Mouse (Mus musculus): ENCODE measurements at regions not wholly inside any gene's neighbourhood (a gene's known extent, or its start where the extent isn't known, plus 50 kb on each side); places are given as distances from the start of the nearest gene placed in this dataset.

- ATAC-seq (replicated peaks; ENCODE audit: poor library complexity): no peak
These were observed 1789.0 kb upstream of the Gm7489 start for GRCm38 (mm10) chr15:52095629-52096190.

DNA sequence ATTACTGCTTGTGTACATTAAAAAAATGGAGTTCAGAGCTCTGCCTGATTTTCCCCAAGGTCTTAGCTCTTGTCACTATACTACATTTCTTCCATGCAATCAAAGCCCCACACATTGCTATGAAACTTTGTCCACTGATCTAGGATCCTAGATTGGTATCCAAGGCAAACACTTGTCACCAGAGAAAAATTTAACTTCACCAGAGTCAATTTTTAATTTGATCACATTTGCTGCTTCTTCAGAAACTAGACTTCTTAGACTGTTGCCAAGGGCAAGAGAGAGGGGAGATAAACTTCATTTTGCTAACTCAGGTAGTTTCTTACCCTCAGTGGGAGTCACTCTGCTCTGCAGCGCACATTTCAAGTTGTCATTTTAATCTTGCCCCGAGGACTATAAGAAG, 1775.9 kb upstream of the Gm7489 start:
- no peak for ATAC-seq (replicated peaks; ENCODE audit: poor library complexity)

DNA sequence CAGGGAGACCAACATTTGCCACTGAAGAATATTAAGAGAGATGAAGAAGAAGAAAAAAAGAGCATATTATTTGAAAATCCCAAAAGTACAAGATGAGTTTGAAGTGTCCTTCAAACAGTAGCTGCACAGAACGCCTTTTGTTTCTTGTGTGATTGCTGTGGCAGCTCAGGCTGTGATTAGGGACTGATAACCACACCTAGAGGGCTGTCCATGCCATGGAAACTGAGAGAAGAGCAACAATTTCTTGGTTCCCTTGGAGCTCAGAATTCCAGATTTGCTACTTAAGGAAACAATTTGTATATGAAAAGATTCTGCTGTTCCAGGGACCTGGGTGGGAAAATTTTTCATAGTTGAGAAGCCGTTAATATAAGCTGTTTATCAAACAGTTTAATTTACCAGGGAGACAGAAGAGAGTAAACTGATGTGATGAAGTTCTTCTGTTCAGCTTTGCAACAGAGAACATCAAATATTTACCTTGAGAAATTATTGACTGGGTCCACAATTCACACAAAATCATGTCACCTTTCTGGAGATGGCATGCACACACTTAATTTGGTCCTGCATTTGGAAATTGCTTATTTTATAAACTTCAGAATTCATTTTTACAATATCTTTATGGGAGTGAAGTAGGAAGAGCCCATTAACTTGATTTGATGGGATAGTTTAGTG, 1770.2 kb upstream of the Gm7489 start:
- no peak for ATAC-seq (replicated peaks; ENCODE audit: poor library complexity)

GRCm38 (mm10) chr15:52136693-52137092, 1748.0 kb upstream of the Gm7489 start:
- 0 out of 2 replicates have a peak, but pooled peaks have one; percentile 14 for ATAC-seq (replicated peaks; ENCODE audit: poor library complexity)

DNA sequence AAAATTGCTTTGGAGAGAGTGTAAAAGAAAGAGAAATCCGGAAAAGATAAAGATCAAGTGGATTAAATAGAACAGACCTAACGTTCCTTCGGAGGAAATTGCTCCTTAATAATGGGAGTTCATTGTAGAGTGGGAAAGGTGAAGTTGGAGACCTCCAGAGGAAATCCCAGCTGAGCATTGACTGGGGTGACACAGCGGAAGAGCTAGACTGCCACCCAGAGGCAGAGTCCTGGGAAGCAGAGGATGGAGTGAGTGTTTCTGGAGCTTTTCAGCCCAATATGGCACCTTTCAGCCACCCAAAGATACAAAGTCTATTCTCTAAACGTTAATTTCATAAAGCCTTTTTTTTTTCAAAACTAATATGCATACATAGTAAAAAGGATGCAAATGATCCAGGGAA, 1731.3 kb upstream of the Gm7489 start:
- ATAC-seq (replicated peaks; ENCODE audit: poor library complexity): peak; percentile 61

- ATAC-seq (replicated peaks; ENCODE audit: poor library complexity): no peak
These were observed 1728.9 kb upstream of the Gm7489 start for GRCm38 (mm10) chr15:52155784-52156183.

DNA sequence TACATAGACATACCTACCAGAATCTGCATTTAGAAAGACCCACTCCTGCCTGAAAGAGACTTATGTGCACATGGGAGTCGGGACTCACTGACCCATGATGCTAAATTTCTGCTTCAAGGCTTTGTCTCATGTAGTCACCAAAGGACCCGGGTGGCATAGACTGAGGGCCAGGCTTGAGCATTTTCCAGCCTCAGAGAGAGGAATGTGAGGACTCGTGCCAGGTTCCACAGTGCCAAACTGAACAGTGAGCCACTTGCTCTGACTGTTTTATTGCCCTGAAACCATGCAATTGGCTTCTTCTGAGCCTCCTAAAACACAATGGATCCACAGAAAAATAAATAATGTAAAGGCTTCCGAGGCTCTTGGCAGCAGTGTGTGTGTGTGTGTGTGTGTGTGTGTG, 1727.9 kb upstream of the Gm7489 start:
- no peak for ATAC-seq (replicated peaks; ENCODE audit: poor library complexity)

- peak; percentile 99 for ATAC-seq (replicated peaks; ENCODE audit: poor library complexity)
These were observed 1724.3 kb upstream of the Gm7489 start for GRCm38 (mm10) chr15:52160181-52161088.

- no peak for ATAC-seq (replicated peaks; ENCODE audit: poor library complexity)
These were observed 1723.6 kb upstream of the Gm7489 start for GRCm38 (mm10) chr15:52161089-52161442.

DNA sequence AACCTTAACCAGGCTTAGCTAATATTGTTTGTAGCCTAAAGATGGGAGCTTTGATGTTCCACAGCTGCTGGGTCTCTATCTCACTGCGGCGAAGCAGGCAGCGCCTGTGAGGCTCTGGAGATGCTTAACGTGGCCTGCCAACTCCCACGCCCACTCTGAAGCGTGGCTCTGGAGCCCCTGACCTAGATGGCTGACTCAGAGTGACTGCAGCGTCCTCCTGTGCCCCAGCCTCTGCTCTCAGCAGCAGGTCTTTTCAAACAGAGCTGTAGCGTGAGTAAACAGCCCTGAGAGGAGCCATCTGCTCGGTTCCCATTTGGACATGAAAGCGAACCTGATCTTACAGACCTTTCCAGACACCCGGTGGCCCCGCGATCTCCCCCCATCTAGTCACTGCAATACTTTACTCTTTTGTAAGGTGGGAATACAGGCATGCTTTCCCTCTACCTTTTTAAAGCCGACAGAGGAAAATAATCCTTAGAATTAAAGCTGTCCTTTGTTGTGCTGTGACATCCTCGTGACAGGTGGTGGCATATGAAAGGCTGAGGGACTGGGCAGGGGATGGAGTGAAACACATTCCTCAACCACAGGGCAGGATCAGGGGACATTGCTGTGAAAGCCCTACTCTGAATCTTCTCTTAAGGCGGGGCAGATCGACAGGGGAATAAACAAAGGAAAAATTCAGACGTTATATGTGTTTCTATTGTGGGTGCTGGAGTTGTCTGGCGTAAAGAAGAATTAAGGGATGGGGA, 1723.0 kb upstream of the Gm7489 start:
- no peak for ATAC-seq (replicated peaks; ENCODE audit: poor library complexity)

DNA sequence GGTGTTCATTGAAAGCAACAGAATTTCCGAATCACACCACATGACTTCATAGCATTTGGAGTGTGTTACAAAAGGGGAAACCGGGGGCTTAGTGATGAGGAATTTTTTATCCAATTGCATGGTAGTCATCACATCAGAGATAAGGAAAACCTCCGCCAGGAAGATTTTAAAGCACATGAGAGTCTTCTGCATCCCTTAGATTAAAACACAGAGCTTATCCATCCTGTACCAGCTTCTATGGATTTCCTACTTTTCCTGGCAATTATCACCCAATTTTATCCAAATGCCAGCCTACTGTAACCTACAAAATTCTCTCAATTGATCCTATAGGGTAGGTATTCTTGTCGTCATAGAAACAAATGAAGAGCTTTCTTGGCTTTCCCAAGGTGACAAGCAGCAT, 1718.6 kb upstream of the Gm7489 start:
- ATAC-seq (replicated peaks; ENCODE audit: poor library complexity): peak; percentile 12; the same call in 1 of the 2 replicates

DNA sequence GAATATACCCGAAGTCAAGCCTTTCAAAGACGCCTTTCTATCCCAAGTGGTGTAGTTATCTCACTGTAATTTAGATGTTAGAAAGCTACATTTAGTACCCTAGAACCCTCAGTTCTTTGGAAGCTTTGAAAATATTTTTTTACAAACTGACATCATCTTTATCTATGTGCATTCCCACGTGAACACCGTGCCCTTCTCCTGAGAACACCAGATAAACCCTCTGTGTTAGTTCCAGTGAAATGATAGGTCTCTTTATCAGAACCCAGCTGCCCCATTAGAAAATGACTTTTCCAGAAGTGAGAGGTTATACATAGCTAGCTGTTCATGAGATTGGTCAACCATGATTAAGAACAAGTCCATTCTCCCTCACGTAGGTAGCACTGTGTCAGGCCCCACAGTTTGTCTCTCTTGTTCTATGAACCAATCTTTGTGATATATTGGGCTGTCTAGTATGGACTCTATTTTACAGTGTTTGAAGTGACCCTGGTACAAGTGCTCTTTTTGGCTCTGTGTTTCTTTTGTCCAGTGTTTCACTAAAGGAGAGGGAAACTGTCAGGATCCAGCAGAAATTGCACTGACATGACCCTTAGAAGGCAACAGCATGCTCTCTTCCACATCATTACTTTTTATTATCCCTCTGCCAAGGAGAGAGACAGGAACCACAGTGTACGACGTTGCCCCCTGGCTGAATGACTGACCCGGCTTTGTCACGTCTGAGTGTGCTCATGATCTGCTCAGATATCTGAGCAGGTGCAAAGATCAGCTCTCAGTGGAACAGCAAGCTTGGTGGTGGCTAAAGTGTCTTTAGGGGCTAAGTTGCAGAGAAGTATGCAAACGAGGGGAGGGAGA, 1717.9 kb upstream of the Gm7489 start:
- peak; percentile 93 for ATAC-seq (replicated peaks; ENCODE audit: poor library complexity)

DNA sequence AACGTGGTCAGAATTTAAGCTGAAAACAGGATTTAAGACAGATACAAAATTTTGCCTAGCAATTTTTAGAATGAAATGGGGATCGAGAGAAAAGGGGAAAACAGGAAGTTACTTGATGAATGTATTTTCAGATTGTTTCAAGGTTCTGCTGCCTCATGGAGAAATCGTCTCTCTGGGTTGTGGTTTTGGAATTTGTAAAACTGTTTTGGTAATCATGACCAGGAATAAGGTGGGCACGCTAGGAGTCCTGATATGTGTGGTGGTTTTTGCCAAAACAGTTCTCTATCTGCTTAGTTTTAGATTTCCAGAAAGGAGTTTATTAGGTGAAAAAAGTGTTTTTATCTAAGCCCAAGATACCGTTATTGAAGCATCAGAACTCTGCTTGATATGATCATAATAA, 1716.9 kb upstream of the Gm7489 start:
- ATAC-seq (replicated peaks; ENCODE audit: poor library complexity): no peak

DNA sequence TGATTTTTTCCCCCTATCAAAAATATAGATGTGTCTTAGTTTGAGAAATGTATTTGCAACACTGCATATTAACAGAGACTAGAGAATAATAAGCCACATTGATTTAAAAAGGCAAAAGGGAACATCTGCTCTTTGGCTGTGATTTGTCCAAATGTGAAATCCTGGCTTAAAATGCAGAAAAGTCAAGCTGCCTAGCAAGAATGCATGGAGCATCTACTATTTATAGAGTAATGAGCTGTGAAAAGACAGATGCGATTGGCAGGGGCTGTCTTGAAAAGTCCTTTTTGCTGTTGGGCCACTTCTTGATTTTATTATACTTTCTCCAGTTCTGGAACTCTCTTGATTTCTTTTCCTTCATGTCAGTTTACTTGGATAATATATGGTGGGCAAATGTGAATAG, 1707.8 kb upstream of the Gm7489 start:
- ATAC-seq (replicated peaks; ENCODE audit: poor library complexity): no peak

DNA sequence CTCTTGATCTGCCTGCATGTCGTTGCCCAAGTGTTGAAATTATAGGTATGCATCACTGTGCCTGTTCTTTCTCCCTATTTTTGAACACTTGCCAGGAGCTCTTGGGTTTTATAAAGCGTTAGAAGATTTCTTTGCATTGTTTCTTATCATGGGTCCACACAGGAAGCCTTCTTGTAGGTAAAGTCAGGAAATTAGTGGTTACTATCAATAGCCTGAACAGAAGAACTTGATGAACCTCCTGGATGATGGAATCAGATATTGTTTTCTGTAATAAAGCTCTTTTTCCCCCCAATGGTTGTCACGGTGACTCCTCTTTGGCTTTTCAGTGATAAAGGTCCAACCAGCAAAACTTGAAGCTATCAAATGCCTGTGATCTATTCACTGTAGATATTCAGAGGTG, 1706.0 kb upstream of the Gm7489 start:
- no peak for ATAC-seq (replicated peaks; ENCODE audit: poor library complexity)

DNA sequence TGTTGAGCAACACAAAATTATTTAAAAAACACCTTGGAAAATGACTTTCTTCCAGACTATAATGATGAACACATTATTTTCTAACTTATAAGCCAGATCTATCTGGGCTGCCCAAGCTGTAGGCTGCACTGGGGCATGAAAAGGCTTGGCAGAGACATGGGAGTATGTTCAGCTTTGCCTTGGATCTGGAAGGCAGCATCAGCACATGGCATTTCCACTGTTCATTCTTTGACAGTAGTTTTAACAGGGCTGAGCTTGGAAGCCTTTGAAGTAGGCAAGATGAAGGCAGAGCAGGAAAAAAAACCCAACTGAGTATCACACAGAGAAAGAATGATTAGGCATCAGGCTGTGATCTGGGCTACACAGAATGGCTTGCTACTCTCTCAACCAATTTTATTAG, 1705.3 kb upstream of the Gm7489 start:
- ATAC-seq (replicated peaks; ENCODE audit: poor library complexity): no peak

GRCm38 (mm10) chr15:52191176-52191575, 1693.5 kb upstream of the Gm7489 start:
- no peak for ATAC-seq (replicated peaks; ENCODE audit: poor library complexity)

- no peak for ATAC-seq (replicated peaks; ENCODE audit: poor library complexity)
These were observed 1677.4 kb upstream of the Gm7489 start for GRCm38 (mm10) chr15:52207271-52207670.

DNA sequence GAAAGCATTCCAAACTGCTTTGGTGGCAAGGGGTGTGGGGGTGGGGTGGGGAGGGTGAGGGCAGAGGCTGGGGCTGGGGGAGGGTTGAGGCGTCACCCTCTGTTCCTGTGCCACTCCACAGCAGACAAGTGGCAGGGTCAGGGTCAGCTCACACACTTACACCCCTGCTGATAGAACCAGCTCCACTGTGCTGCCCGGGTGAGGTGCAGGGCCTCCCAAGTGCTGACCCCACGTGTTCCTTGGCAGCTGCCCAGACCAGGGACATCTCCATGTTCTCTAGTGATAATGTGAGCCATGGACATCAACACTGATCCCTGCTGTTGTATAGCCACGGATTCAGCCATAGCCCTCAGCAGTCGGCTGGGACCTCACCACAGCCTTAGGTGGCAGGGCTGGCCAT, 1652.3 kb upstream of the Gm7489 start:
- no peak for ATAC-seq (replicated peaks; ENCODE audit: poor library complexity)

DNA sequence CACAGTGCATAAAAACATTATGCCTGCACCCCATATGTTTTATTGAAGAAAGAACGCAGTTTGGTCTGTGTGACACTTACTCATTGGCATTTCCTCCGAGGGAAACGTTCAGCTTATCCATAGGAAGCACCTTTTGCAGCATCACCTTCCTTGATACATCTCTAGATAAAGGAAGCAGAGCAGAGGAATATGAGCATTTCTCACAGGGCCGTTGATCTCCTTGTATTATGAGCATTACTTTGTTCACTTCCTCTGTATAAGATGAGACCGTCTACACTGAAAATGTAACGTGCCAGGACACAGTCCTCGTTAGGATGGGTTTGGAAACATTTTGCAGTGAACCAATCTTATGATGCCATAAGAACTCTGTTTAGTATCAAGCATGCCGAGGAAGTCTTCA, 1648.5 kb upstream of the Gm7489 start:
- ATAC-seq (replicated peaks; ENCODE audit: poor library complexity): no peak

Measured in megakaryocyte progenitor cell, adult 5-6 weeks (primary cell).